Mouse (Mus musculus): ENCODE results near the gene Tmem14c. TPM values are rescaled to one million over a fixed set of nuclear protein-coding genes. Genes with fewer than 3 reads are reported as not detected.

Gene Tmem14c
- total RNA-seq, 4 experiments from 2014 or later: 54.6 to 60.5 (median 56.5) TPM

DNA sequence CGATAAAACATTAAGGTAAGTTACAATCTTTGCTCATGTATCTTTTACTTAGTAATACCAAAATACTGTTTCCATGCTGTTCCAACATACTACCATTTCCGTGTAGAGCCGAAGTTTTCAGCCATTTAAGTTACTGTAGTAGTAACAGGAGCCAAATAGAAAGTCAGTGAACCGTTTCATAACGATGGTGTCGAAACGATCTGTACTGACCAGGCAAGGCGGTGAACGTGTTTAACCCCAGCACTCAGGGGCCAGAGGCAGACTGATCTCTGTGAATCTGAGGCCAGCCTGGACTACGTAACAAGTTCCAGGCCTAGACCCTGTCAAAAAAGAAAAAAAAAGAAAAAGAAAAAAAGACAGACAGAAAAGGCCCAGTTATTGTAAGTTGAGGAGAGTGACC, 7.8 kb upstream of the Tmem14c start:
- no peak for DNase-seq (ENCODE audit: low spot score in 2 of 2)

- no peak for DNase-seq (ENCODE audit: low spot score in 2 of 2)
Measured at GRCm38 (mm10) chr13:41008946-41009345, 7.1 kb upstream of the Tmem14c start.

GRCm38 (mm10) chr13:41016797-41017405, 809 bp downstream of the Tmem14c start:
- DNase-seq (ENCODE audit: low spot score in 2 of 2): no peak

- no peak for DNase-seq (ENCODE audit: low spot score in 2 of 2)
Measured at GRCm38 (mm10) chr13:41017832-41018231, 1.7 kb downstream of the Tmem14c start.

DNA sequence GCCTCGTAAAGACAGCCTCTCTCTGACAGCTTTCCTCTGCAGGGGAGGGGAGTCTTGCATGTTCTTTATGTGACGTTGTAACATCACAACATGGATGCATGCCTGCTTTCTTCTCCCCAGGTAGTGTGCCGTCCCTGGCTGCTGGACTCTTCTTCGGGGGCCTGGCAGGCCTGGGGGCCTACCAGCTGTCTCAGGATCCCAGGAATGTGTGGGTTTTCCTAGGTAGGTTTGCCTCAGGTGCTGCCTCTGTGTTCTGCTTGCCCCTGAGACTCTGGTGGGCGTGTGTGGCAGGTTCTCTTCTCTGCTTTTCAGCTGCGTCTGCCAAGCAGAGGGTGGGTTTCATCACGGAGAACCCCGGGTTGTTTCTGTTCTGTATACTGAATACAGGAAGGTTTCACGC, 2.1 kb downstream of the Tmem14c start:
- DNase-seq (ENCODE audit: low spot score in 2 of 2): no peak

- no peak for DNase-seq (ENCODE audit: low spot score in 2 of 2)
Measured at GRCm38 (mm10) chr13:41018756-41019591, 2.9 kb downstream of the Tmem14c start.

GRCm38 (mm10) chr13:41020494-41020893, 4.4 kb downstream of the Tmem14c start:
- no peak for DNase-seq (ENCODE audit: low spot score in 2 of 2)

- no peak for DNase-seq (ENCODE audit: low spot score in 2 of 2)
Measured at GRCm38 (mm10) chr13:41021607-41022006, 5.5 kb downstream of the Tmem14c start.

- no peak for DNase-seq (ENCODE audit: low spot score in 2 of 2)
Measured at GRCm38 (mm10) chr13:41022099-41022498, 6.0 kb downstream of the Tmem14c start.

GRCm38 (mm10) chr13:41030098-41030497, 14.0 kb downstream of the Tmem14c start:
- DNase-seq (ENCODE audit: low spot score in 2 of 2): no peak

DNA sequence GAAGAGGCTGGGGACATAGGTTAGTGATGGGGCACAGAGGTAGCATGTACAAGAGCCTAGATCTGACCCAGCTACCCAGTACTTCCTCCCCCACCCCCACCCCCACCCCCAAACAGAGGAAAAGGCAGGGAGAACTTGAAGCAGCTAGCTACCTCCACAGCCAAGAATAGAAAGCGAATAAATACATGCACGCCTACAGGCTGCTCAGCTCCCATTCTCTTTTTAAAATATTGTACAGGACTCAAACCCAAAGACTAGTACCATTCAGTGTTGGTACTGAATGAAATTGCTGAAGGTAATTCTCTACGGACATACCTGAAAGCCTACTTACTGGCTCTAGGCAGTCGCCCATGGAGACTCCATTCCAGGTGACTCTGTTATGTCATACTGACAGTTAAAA, 26.4 kb downstream of the Tmem14c start:
- DNase-seq (ENCODE audit: low spot score in 2 of 2): no peak

DNA sequence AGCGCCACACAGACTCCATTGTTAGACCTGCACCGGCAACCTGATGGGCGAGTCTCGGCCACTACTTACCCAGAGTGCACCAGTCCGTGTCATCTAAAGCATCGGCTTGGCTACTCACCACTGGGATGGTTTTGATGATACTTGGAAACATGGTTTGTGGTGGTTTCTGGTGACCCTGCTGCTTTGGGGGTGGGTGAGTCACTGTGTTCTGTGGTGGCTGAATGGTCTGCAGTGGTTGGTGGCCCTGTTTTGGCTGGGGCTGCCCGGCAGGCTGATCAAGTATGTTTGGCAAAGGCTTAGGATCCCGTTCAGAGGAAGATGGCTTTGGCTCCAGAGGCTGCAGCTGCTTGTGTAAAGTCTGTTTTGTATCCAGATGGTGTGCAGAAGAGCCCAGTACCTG, 29.8 kb downstream of the Tmem14c start:
- no peak for DNase-seq (ENCODE audit: low spot score in 2 of 2)

GRCm38 (mm10) chr13:41047280-41047679, 31.2 kb downstream of the Tmem14c start:
- DNase-seq (ENCODE audit: low spot score in 2 of 2): no peak

DNA sequence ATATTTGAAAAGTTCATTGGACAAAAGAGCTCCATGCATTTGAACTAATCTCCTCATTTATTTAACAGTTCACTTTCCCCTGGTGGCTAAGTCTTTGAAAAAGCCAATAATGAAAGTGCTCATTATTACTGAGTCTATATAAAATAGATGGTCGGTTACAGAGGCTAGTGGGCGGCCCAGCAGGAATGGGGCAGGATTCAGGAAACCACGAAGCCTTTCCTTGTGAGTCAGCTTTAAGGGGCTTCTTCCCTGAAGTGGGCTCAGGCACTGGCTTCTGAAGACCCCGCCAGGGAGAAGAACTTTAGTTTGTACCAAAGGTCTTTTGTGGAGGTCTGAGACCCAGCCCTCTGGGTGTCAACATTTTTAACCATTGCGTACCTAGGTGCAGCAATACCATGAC, 35.9 kb downstream of the Tmem14c start:
- no peak for DNase-seq (ENCODE audit: low spot score in 2 of 2)

GRCm38 (mm10) chr13:41067618-41068017, 51.5 kb downstream of the Tmem14c start:
- DNase-seq (ENCODE audit: low spot score in 2 of 2): no peak

DNA sequence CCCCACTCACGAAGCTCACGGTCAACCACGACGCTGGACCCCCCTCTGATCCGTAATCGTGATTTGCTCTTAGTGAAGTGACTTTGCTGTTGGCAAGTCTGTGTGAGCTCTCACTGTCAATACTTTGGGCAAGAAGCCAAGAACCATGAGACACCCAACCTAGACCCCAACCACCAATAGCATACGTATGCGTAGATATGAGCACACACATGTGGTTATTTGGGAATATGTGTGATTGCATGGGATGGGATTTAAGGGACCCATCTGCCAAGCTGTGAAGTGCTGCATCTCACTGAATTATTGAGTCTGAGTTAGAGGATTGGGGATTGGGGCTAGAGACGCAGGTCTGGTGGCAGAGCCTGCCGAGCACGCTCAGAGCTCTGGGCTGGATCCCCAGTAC, 55.5 kb downstream of the Tmem14c start:
- DNase-seq (ENCODE audit: low spot score in 2 of 2): no peak

Other genes starting within 250 kb of the Tmem14c start
- gene Gcnt2, start 156.5 kb upstream of the Tmem14c start, total RNA-seq (2022): 10 to 100 TPM; 14.9 to 21.2 (median 18.1) TPM
- 10 to 100 TPM; 37.6 to 41.3 (median 38.9) TPM for gene Pak1ip1, start 15.3 kb upstream of the Tmem14c start, total RNA-seq (2022)
- gene Mak, start 63.4 kb downstream of the Tmem14c start, total RNA-seq (2022): 1 to 10 TPM; 1.6 to 2.9 (median 2.0) TPM
- not detected for gene Gcm2, start 94.7 kb downstream of the Tmem14c start, total RNA-seq (2022)
- under 1 TPM in 1 of 4 experiments, not detected in 3; 0.30 TPM for gene Sycp2l, start 98.0 kb downstream of the Tmem14c start, total RNA-seq (2022)
- 10 to 100 TPM; 12.1 to 14.5 (median 13.8) TPM for gene Elovl2, start 204.1 kb downstream of the Tmem14c start, total RNA-seq (2022)
- gene Smim13, start 233.6 kb downstream of the Tmem14c start, total RNA-seq (2022): 100 to 1,000 TPM; 120 to 157 (median 137) TPM

Data from layer of hippocampus, adult 8-10 months (tissue).